Mouse (Mus musculus) adrenal gland (tissue): ENCODE measurements around the gene Tysnd1.

Experiments used
- intact Hi-C: fragments of 180-260 bp; cut with DNase I; formaldehyde crosslinking; loops from one replicate; pipeline ENCODE4 v1.15.1; 2025

Gene Tysnd1

DNA sequence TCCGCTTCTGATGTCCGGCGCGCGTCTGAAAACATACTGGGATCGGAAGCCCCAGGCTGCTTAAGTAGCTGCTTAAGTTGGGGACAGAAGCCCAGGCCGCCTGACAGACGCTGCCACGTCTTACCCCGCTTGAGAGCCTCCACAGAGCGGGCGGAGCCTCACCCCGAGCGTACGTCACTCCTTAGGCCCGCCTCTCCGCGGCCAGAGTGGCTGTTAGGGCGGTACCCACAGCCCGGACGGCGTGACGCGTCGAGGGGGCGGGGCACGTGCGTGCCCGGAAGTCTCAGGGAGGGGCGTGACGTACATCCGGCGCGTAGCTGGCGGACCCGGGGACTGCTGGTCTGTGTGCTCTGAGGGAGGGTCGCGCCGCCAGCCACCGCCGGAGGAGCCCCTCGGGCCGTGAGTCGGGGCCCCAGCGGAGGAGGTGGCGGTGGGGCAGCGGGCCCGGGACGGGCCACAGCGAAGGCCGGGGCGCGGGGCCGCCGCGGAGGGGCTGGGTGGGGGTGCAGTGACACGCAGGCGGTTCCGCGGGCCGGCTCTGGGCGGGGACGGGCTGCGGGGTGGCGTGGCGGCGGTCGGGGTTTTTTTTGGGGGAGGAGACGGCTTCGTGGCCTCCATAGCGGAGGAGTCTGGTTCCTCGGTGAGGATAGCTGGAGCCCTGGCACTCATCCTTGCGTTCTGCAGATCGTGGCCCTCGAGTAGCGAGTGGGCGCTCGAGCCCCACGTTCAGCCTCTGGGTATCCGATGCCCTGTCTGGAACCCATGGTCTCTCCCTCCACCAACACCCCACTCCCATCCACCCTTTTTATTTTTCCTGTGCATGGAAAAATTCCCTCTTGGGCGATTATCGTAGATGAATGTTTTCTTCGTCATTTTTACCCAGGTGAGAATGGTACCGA is 15.1 kb upstream of the Tysnd1 start, which contains the start of gene Sar1a:
Sar1a (plus strand) TSS at position 285 of the 899 bp plus-strand sequence.
- intact Hi-C loops: no loop called here

GRCm38 (mm10) chr10:61689405-61689804 is 5.9 kb upstream of the Tysnd1 start:
- intact Hi-C loops: no loop called here

DNA sequence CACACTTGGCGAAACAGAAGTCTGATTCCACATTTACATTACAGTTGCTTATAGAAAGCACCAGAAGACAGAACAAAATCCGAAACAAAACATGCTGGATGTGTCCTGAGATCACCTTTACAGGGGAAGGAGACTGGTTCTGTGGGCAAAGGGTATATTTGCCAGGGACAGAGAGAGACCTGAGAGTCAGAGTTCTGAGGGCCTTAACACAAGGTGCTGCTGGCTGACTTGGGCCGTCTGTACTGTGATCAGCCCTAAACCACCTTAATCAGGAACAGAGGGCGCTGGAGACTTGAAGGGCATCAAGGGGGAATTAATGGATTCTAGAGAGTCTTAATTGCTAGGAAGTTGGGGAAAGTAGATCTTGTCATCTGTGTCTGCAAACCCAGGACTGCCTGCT is 1.8 kb upstream of the Tysnd1 start:
- intact Hi-C loops: loop anchor here (5.0 kb wide), 1 partner anchor 39 kb away; no protein-coding TSS in a partner anchor

DNA sequence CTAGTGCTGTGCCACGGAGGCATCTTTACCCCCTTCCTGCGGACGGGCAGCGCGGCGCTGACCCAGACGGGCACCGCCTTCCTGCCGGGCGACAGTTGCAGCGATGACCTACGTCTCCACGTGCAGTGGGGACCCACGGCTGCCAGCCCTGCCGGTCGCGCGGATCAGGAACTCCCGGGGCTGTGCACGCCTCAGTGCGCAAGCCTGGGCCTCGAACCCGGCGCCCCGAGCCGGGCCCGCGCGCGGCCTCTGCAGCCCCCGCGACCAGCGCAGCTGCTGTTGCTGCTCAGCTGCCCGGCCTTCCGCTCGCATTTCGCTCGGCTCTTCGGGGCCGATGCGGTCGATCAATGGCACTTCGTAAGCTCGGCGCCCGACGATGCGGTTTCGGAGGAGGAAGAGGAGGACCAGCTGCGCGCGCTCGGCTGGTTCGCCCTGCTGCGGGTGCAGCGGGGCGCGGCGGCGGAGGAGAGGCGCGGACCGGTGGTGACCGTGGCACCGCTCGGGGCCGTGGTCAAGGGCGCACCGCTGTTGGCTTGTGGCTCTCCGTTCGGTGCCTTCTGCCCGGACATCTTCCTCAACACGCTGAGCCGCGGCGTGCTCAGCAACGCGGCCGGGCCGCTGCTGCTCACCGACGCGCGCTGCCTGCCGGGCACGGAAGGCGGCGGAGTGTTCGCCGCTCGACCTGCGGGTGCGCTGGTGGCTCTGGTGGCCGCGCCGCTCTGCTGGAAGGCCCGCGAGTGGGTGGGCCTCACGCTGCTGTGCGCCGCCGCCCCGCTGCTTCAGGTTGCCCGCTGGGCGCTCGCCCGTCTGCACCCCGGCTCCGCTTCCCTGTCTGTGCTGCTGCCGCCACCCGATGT is 617 bp downstream of the Tysnd1 start:
- intact Hi-C loops: no loop called here

GRCm38 (mm10) chr10:61696560-61696823 is 1.2 kb downstream of the Tysnd1 start:
- intact Hi-C loops: no loop called here

GRCm38 (mm10) chr10:61697028-61697427 is 1.7 kb downstream of the Tysnd1 start:
- intact Hi-C loops: no loop called here

DNA sequence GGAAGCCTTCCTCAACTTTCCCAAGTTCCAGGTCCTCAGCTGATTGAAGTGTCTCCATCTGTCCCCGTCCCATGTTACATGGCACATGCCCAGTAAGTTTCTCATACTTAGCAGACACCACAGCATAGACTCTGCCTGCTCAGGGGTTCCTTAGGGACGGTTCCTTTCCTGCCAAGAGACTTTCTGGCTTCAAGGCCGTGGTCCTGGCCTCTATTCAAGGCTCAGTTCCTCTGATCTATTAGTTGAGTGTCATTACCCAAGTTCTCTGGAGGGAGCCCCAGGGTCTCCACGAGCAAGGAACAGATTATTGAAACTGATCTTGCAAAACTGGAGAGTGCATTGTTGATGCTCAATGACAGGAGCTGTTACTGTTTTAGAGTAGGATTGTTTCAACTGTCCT is 9.3 kb downstream of the Tysnd1 start:
- intact Hi-C loops: no loop called here

DNA sequence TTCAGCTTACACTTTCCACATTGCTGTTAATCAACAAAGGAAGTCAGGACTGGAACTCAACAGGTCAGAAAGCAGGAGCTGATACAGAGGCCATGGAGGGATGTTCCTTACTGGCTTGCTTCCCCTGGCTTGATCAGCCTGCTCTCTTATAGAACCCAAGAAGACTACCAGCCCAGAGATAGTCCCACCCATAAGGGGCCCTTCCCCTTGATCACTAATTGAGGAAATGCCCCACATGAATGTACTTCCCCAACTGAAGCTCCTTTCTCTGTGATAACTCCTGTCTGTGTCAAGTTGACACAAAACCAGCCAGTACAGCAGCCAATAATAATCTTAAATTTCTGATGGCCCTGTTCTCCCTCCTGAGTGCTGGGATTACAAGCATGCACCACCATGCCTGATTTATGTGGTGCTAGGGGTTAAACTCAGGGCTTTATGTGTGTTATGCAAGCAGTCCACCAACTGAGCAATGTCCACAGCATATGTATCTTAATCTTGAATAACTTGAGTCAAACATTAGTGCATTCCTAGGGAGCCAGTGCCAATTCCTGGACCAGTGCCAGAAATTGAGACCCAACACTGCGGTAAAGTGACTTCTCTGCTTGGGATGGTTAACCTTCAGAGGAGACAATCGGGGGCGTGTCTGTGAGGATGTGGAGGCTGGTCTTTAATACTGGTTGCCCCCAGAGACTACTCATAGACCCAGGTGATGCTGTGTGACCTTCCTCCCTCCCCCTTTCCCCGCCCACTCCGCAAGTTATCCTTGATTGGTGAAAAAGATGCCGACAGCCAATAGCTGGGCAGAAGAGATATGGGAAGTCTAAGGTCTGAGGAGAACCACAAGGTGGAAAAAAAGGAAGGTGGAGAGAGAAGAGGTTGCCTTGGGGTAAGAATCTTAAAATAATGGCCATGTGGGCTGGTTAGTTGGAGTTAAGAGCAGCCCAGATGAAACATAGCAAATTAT is 11.4 kb downstream of the Tysnd1 start:
- intact Hi-C loops: no loop called here

DNA sequence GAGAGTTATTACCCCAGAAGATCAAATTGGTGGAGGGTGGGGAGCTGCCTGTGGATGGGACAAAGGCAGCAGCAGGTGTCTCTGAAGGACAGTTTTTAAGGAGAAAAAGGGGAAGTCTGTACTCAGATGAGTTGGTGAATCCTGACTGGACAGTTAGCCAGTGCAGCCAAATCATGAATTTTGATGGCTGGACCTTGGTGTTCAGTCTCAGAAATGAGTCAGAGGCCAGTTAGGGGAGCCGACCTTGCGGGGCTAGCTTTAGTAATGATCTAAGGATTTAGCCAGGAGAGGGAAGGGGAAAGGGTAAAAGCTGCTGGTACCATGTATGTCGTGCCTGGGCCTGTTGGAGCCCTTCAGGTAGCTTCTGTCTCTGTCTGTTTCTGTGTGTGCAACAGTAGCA is 18.3 kb downstream of the Tysnd1 start:
- intact Hi-C loops: no loop called here

- intact Hi-C loops: no loop called here
Measured at GRCm38 (mm10) chr10:61714146-61714545, 18.8 kb downstream of the Tysnd1 start.

GRCm38 (mm10) chr10:61714771-61715461 is 19.6 kb downstream of the Tysnd1 start, which contains the start of gene Aifm2:
Aifm2 (plus strand) TSS chr10:61715263.
- intact Hi-C loops: no loop called here

- intact Hi-C loops: no loop called here
Measured at GRCm38 (mm10) chr10:61715462-61715837, 20.1 kb downstream of the Tysnd1 start.

GRCm38 (mm10) chr10:61715996-61716864 is 20.9 kb downstream of the Tysnd1 start:
- intact Hi-C loops: no loop called here

GRCm38 (mm10) chr10:61717406-61718296 is 22.3 kb downstream of the Tysnd1 start:
- intact Hi-C loops: no loop called here

GRCm38 (mm10) chr10:61720331-61720730 is 25.0 kb downstream of the Tysnd1 start:
- intact Hi-C loops: no loop called here

GRCm38 (mm10) chr10:61722215-61722614 is 26.9 kb downstream of the Tysnd1 start:
- intact Hi-C loops: no loop called here

DNA sequence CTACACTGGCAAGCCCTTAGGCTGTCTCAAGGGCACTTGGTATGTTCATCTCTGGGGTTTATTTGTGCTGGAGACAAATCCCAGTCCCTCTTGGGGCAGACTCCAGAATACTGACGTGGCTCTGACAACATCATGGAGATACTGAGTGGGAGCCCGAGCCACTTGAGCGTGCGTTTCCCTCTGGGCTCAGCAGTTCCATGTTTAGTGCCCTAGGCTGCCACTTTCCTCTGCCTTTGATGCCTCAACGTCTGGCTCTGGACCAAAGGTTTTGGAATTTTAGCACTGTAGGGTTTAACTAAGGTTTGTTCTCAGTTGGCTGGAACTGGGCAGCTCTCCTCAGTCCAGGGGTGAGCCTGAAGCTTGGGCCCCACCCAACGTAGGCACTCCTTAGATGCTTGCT is 28.0 kb downstream of the Tysnd1 start:
- intact Hi-C loops: no loop called here

DNA sequence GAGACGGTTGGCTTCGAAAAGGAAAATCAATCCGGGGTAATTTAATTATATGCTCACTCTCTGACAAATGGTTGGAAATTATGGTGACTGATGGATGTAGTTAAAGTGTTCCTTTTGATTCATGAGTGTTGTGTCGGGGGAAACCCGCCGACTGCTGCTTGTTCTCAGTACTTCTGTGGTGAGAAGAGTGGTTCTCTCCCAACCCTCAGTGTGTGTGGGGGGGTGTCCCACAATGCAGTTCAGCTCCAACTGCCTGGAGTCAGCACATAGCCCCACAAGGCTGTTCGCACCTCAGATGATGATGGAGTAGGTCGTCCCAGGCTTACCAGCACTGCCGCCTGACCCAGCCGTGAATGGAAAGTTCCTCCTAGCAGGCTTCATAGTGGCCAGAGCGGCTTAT is 33.9 kb downstream of the Tysnd1 start:
- intact Hi-C loops: no loop called here
